Mouse (Mus musculus) embryo, embryonic 9.5 days (tissue): ENCODE results near the gene Bsph1.
"Not testable (repeated sequence)": the region's sequence is repeated elsewhere in the genome, so short reads cannot be mapped to it uniquely, and the experiment has no call there.

Source experiments
- DNase-seq: peaks from one replicate; pipeline ENCODE4 v3.0.0-alpha.2; 2017; ENCODE audit errors: extremely low spot score

Bsph1 gene

GRCm38 (mm10) chr7:13450541-13450940 lies at the start of gene Bsph1:
TSS of gene Bsph1 (plus strand) at chr7:13450841.
- not testable (repeated sequence) for DNase-seq

GRCm38 (mm10) chr7:13511539-13511938 lies 60.9 kb downstream of the Bsph1 start:
- DNase-seq, result no peak
